Comparison of ENCODE assay signal across 8 mouse cellular contexts in the genomic region with DNA sequence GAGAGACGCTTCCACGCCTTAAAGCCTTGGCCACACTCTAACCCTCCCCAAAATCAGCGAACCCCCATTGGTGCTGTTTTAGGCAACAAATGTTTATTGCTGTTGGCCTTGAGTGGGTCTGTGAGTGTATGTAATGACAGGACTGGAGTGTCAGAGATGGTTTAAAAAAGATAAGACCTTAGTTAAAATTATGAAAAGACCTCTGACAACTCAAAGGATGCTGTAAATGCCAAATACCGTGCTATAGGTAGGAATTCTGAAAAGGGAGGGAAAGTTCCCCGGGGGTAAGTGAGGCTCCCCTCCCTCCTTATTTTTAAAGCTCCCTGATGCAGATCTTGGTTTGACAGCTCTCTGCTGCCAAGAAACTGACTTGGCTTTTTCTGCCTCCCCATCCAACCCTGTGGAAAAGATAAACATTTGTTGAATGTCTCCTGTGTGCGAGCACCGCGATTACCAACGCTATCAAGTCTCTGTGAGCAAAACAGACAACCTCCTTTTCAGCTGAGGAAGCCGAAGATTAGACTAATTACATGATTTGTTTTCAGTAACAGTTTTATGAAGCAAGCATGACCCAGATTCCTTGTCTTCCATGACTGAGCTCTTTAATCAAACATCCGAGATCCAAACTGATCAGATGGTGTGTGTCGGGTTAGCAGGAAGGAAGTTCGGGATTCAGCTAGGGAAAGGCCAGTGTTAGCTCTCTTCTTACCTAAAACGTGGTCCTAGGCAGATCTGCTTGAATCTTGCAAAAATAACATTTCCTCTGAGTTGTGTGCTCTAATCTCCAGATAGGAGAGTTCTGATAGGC. TPM values are rescaled to one million over a fixed set of nuclear protein-coding genes. Genes with fewer than 3 reads are reported as not detected.
DNase-seq lines count a peak whose midpoint lies in the region; ATAC-seq lines count a peak whose summit lies in the region.

No protein-coding gene starts in this region.

- intact Hi-C loops in heart, postnatal 25 days (cut with DNase I): loop anchor here (10.0 kb wide), 1 partner anchor 199 kb away; a partner anchor contains a TSS
- intact Hi-C loops in left cerebral cortex, postnatal 4 days (cut with DNase I): no loop called here

- peak overlapping the region; percentile 93 for H3K4me3 ChIP-seq in heart, embryonic 11.5 days (ENCODE audit: low read depth, low read length)
- peak overlapping the region; percentile 94 for H3K4me3 ChIP-seq in heart, embryonic 15.5 days

- peak overlapping the region; percentile 93 for H3K9ac ChIP-seq in heart, embryonic 11.5 days (ENCODE audit: low read depth, low read length)
- H3K9ac ChIP-seq in heart, embryonic 15.5 days: peak overlapping the region; percentile 89

- no peak for ATAC-seq in heart, embryonic 11.5 days (replicated peaks; ENCODE audit: insufficient number of reproducible peaks, low FRiP score, low TSS enrichment)
- 0 out of 2 replicates have a peak, but pooled peaks have one; percentile 1 for ATAC-seq in heart, embryonic 15.5 days (replicated peaks; ENCODE audit: insufficient number of reproducible peaks, insufficient read depth, low FRiP score, low read depth)

- no peaks in the 10 kb centered on the region for H3K9me3 ChIP-seq in heart, embryonic 11.5 days (replicated peaks; ENCODE audit: control insufficient read depth, low read length)
- H3K9me3 ChIP-seq in heart, embryonic 15.5 days (replicated peaks): no peaks in the 10 kb centered on the region

- peak overlapping the region; percentile 73 for H3K4me2 ChIP-seq in heart, embryonic 11.5 days
- peak overlapping the region; percentile 75 for H3K4me2 ChIP-seq in heart, embryonic 15.5 days

- no peaks in the 10 kb centered on the region for H3K27me3 ChIP-seq in heart, embryonic 11.5 days (ENCODE audit: control insufficient read depth, insufficient read depth, low read length)
- H3K27me3 ChIP-seq in heart, embryonic 15.5 days: no peaks in the 10 kb centered on the region

- H3K36me3 ChIP-seq in heart, embryonic 11.5 days (ENCODE audit: control insufficient read depth, insufficient read depth, low read length): no peaks in the 10 kb centered on the region
- H3K36me3 ChIP-seq in heart, embryonic 15.5 days: peaks cover 4% of the 10 kb centered on the region; the same call in 1 of the 2 replicates

- 3% methylated on average over 14 of the region's 14 CpGs for WGBS in heart, embryonic 11.5 days (ENCODE audit: insufficient replicate concordance)
- 4% methylated on average over 14 of the region's 14 CpGs for WGBS in heart, embryonic 15.5 days

- peaks cover 4% of the 10 kb centered on the region; the same call in 1 of the 2 replicates for H3K4me1 ChIP-seq in heart, embryonic 11.5 days (ENCODE audit: control insufficient read depth, insufficient read depth, low read length)
- H3K4me1 ChIP-seq in heart, embryonic 15.5 days (replicated peaks): peaks cover 16% of the 10 kb centered on the region

- no peak for DNase-seq in heart, postnatal 25 days (ENCODE audit: low spot score)
- peak; percentile 56 for DNase-seq in MEL-GATA-1-ER (ENCODE audit: extremely low read depth, low read depth)
- DNase-seq in lung, postnatal 14 days: peak; percentile 6
- DNase-seq in urinary bladder, postnatal 10 days (ENCODE audit: low spot score): no peak
- DNase-seq in spleen, adult 18-20 months: no peak
- no peak for DNase-seq in left cerebral cortex, postnatal 4 days

- H3K27ac ChIP-seq in heart, embryonic 11.5 days (ENCODE audit: low read depth, low read length): peak overlapping the region; percentile 93; the same call in 1 of the 2 replicates
- peak overlapping the region; percentile 97 for H3K27ac ChIP-seq in heart, embryonic 15.5 days

RNA-seq across cellular contexts. Expression of a gene that starts 1.4 kb away (rescaled TPM):
- 13.0 and 15.0 TPM in 2 replicates for polyA plus RNA-seq in heart, embryonic 11.5 days (2014; fragmentation: Nextera tagmentation; extraction: Ambion mirVana)
- 10 to 100 TPM; 10.5 to 11.5 TPM for total RNA-seq in heart, postnatal 25 days (2021)
- 9.2 and 14.5 TPM in 2 replicates for polyA plus RNA-seq in heart, embryonic 15.5 days (2015; fragmentation: Nextera tagmentation; extraction: Ambion mirVana)
- 100 to 1,000 TPM; 284 to 286 TPM for total RNA-seq in left cerebral cortex, postnatal 4 days (2021)

RNA-seq across cellular contexts. Expression of a gene that starts 12.0 kb away (rescaled TPM):
- polyA plus RNA-seq in heart, embryonic 11.5 days (2014; fragmentation: Nextera tagmentation; extraction: Ambion mirVana): 52.7 and 55.6 TPM in 2 replicates
- total RNA-seq in heart, postnatal 25 days (2021): 10 to 100 TPM; 19.3 to 19.9 TPM
- 44.1 and 45.1 TPM in 2 replicates for polyA plus RNA-seq in heart, embryonic 15.5 days (2015; fragmentation: Nextera tagmentation; extraction: Ambion mirVana)
- total RNA-seq in left cerebral cortex, postnatal 4 days (2021): 10 to 100 TPM; 29.2 to 29.7 TPM

RNA-seq across cellular contexts. Expression of a gene that starts 38.5 kb away (rescaled TPM):
- polyA plus RNA-seq in heart, embryonic 11.5 days (2014; fragmentation: Nextera tagmentation; extraction: Ambion mirVana): 0.21 TPM in 1 of 2 replicates, not detected in the other
- under 1 TPM in 1 of 2 experiments, not detected in 1; 0.10 TPM for total RNA-seq in heart, postnatal 25 days (2021)
- 0.09 and 0.13 TPM in 2 replicates for polyA plus RNA-seq in heart, embryonic 15.5 days (2015; fragmentation: Nextera tagmentation; extraction: Ambion mirVana)
- under 1 TPM; 0.30 to 0.52 TPM for total RNA-seq in left cerebral cortex, postnatal 4 days (2021)

Comparison
In these comparisons a context has a peak if more than half of its experiments do, and no peak if none do; other contexts are left out.
1. DNase-seq: peak in MEL-GATA-1-ER (single experiment) and lung, postnatal 14 days (single experiment); none in heart, postnatal 25 days (single experiment), urinary bladder, postnatal 10 days (single experiment), spleen, adult 18-20 months (0 of 2) and left cerebral cortex, postnatal 4 days (single experiment).
2. RNA of a gene that starts 1.4 kb away (total RNA-seq): 284 to 286 TPM in left cerebral cortex, postnatal 4 days; 10.5 to 11.5 TPM in heart, postnatal 25 days; every median in the first group is over 10 times any median in the second.